Mouse (Mus musculus) right cerebral cortex, postnatal 4 days (tissue): ENCODE results near the gene Slc22a5.
"Not testable (repeated sequence)": the region's sequence is repeated elsewhere in the genome, so short reads cannot be mapped to it uniquely, and the experiment has no call there.

Experiments
- DNase-seq: peaks from one replicate; pipeline ENCODE4 v3.0.0-alpha.2; 2022

Slc22a5 gene

DNA sequence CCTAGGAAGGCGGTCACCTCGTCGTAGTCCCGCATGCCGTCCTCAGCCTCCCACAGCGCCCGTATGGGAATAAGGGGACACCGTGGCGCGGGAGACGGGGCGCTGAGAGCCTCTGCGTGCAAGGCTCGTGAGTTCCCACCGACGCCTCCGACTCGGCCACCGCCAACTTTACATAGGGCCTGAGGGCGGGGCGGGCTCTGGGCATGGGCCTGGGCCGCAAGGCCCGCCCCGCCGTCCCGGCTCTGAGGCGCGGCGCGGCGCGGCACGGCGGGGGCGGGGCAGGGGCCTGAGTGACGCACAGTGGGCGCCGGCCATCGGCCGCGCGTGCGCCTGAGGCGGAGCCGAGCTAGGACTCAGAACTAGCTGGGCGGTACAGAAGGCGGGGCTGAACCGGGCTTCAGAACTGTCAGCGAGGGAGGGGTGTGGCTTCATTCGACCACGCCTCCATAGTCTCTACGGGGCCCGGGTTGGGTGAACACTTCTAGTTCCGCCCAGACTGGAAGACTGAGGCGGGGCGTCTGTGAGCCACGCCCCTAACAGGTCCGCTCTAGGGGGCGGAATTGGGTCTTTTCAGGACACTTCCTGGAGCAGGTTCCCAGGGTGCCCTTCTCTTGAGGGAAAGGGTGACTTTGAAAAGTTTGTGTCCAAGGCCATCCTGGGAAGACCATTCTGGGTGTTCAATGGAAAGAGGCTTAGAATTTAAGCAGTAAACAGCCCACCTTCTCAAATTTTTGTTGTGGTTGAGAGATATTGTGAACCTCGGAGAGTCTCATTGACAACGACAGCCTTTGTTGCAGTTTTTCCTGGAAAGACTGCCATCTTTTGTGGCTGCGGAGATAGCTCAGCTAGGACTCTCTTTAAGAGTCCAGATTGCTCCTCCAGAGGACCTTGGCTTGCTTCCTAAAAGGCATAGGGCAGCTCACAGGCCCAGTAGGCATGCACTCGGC is at the start of gene Slc22a5:
Slc22a5 (minus strand) TSS at position 156 of the 947 bp plus-strand sequence.
- DNase-seq: peak; percentile 96

DNA sequence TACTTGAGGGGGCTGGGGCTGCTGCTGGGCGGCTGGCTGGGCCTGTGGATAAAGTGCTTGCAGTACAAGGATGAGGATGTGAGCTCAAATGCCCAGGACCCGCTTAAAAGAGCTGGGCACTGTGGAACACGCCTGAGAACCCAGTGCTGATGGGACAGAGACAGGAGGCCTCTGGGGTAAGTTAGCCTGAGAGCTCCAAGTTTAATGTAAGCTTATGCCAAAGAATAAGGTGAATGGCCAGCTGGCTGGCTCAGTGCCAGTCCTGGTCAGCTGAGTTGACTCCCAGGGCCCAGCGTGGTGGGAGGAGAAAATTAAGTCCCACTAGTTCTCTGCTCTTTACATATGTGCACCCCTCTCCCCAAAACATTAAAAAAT is 40.5 kb upstream of the Slc22a5 start:
- not testable (repeated sequence) for DNase-seq

DNA sequence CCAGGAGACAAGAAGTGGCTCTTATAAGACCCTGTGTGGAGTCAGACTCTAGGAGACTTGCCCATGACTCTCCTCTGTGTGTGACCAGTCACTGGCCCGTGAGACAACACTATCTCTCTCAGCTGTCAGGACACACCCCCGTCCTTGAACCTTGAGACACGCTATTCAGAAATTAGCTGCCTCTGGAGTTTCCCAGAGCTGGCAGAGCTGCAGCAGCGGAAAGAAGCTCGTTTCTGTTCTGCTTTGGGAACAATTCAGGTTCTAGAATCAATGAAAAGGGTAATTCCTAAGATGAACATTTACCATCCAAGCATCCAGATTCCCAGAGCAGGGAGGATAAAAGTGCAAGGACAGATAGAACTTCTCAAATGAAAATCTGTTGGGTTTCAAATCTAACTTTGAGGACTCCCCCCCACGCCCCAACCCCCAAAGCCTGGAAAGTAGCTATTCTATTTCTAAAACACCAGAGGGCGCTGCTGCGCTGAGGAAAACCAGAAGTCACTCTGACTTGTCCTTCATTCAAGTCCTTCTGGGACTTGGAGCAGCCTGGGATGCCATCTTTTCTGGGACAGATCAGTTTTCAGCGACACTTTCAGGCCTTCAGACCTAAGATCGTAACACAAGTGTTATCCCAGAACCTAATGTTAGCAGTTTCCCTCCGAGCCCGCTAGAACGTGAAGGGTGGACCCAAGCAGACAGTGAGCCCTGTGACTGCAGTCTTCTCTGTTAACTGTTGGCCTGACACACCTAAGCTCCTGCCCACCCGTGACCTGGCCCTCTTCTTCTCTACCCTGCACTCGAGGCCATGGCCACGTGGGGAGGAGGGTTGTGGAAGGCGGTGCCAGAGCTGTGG is 39.9 kb upstream of the Slc22a5 start:
- peak; percentile 60 for DNase-seq

DNA sequence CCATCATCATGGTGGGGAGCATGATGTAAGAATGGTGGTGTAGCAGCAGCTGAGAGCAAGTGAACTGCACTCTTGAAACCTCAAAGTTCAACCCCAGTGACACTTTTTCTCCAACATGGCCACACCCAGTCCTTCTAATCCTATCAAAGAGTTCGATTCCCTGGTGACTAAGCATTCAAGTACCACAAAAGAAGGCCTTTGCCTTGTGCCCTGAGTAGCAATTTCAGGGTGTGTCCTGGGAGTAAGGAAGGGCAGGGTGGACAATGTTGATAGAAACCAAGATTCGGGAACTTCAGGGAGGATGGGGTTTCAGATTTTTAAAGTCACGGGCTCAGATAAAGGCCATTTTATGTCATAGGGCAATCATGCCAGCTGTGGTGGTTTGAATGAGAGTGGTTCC is 38.3 kb upstream of the Slc22a5 start:
- no peak for DNase-seq

DNA sequence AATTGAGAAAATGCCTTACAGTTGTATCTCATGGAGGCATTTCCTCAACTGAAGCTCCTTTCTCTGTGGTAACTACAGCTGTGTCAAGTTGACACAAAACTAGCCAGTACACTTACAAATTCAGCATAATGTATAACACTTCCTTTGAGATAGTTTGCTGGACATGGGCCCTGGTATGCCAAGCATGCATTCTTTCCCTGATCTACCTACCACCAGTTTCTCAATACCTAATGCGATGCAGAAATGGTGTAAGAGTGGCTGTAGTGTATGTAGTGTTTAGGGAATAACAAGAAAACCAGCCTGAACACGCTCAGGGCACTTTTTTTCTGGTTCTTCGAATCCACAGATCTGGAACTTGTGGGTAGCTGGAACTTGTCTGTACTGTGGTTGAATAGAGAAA is 37.1 kb upstream of the Slc22a5 start:
- no peak for DNase-seq

DNA sequence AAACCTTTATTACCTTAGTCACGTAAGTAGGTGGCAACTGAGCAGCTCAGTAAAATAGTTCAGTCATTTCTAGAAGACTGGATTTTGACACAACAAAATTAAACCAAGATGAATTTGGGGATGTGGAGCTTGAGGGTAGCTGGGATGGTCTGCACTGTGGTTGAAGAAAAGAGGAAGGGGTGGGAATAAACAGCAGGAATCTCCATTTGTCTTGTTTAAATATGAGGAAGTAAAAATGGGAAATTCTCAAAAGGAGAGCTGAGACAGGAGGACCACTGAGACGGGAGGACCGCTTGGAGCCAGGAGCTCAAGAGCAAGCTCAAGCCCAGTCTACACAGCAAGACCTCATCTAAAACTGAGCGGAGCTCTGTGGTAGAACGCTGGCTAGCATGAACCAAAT is 34.8 kb upstream of the Slc22a5 start:
- no peak for DNase-seq

DNA sequence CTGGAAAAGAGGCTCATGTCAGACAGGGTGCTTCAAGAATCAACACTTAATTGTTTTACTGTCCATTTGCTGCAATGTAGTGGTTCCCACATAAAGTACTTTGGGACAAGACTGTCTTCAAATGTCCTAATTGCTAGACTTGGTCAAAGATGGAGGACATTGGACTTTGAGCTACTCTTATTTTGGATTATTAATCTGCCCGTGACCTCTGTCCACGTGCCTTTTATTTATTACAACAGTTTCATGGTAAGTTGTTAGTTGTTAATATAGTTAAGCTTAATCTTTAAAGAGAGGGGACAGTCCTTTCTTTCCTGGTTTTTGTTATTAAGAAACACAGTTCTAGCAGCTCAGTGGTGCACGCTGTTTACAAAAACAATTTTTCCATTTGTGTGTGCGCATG is 27.4 kb upstream of the Slc22a5 start:
- no peak for DNase-seq

DNA sequence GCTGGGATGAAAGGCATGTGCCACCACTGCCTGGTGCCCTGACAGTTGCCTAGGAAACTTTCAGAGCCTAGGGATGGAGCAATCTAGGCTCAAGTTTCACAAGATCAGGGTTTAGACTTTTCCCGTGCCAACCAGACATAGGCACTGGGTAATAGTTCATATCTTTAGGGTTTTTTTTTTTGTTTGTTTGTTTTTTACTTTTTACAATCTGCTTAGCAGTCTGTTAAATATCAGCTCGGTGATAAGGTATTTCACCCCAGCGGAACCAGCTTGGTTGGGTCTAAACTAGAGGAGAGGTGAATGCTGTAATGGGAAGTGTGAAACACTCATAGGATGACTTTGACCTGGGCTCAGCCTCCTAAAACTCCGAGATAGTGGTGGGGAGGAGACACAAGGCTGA is 19.6 kb upstream of the Slc22a5 start:
- no peak for DNase-seq

DNA sequence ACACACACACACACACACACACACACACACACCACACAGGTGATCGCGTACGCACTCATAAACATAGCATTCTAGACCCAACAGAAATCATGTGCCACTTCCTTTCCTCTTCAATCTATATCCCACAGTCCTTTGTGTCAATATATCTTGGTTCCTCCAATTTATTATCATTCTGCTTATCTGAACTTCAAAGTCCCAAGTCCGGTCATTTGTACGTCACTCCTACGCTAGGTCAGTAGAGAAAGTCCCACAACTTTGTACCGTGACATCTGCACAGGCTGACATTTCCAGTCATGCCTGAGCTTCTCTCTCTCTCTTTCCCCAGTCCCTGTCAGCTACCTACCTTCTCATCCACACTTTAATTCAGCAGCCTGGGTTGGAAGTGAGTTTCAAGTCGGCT is 17.2 kb upstream of the Slc22a5 start:
- no peak for DNase-seq

DNA sequence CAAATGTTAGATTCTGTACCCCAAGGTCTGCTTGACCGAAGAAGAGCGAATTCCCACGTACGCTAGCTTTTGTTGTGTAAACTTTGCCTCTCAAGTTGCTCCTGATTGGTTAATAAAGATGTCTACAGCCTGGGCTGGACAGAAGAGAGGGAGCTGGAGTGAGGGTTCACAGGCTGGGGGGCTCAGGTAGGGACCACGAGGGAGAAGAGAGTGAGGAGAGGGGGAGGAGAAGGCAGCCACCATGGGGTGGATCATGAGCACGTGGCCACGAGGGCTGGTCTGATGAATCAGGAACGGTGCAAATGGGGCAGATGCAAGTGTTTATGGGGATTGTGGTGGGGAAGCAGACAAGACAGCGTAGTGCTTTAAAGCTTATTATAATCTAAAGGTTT is 13.1 kb upstream of the Slc22a5 start:
- DNase-seq: no peak

DNA sequence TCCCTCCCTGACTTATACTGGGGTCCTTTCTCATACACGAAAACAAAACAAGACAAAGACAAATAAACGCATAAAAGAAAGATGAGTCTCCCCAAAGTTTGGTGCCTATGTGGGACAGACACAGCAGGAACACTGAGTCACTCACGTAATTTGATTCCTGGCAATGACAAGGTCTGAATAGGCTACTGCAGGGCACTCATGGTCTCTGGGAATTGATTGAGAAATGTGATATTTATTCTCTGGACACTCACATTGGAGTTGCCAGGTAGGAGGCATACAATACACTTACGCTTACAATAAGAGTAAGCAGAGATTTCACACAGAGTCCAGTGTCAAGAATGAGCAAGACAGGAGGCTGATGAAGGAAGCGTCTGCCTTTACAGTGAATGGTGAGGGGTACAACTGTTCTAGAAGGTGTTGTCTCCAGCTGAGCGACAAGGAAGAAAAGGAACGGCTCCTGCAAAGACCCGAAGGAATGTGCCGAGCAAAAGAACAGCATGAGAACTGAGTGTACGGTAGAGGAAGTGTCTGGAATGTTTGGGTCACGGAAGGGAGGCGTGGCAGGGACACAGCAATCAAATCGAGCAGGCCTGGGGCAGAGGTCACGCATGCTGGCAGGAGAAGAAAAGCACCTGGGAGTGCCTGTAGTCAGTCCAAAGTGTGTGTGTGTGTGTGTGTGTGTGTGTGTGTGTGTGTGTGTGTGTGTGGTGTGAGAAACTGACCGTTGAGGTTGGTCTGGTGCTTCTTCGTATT is 12.5 kb upstream of the Slc22a5 start:
- no peak for DNase-seq

DNA sequence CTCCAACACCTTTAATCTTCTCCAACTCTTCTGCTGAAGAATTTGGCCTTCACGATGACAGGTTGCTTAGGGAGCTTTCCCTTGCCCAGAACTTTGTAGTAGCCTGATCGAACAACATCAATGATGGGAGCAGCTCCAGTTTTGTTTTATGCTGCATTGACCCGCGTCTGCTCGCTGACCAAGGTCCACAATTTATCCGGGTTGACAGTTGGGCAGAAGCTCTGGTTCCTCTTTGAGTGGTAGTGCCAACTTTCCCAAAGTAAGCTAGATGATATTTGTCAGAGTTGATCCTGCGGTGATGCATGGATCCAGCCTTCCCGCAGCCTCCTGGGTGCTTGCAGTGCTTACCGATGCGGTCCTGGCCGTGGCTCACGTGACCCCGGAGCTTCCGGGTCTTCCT is 11.3 kb upstream of the Slc22a5 start:
- no peak for DNase-seq

DNA sequence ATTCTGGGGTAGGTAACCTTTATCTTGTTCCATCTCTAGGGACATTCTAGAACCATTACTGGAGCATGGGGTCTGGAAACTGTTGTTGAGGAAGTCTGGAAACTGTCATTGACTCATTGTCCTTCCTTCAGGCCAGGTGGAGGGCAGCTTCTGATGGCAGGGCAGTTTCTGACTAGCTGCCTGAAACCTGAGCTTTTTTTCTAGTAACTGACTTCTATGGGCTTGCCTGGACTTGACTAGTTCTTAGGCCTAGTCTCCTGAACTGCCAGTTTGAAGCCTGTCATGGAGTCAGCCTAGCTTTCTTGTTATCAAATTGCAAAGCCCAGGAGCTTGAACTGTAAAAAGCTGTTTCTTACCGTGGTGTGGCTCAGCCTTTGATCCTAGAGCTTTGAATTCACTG is 9.5 kb upstream of the Slc22a5 start:
- no peak for DNase-seq

DNA sequence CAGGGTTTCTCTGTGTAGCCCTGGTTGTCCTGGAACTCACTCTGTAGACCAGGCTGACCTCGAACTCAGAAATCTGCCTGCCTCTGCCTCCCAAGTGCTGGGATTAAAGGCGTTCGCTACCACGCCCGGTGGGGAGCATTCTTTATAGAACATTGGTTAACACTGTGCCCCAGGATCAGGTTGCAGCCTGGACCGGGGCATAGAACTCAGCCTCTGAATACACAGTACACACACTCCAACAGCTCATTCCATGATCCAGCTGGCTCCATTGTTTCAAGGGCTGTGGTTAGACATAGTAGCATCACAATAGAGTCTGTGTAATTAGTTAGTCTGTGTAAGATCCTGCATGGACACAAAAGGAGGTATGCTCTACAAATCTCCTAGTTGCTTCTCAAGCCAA is 8.5 kb upstream of the Slc22a5 start:
- no peak for DNase-seq

DNA sequence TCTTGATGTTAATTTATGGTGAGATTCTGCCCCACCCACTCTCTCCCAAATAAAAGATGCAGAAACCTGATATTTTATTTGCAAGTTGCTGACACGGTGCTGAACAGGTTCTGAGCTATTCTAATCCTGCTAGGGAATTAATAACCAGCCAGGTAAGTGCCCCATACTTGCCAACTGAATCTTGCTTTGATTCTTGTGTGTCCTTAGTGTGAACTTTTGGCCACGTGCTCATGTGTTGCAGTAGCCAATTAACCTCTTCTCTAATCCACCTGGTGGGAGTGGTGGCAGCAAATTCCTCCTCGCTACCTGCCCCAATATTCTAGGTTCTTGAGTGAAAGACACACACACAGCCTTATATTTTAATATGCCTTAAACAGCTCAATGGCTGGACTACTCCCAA is 7.5 kb upstream of the Slc22a5 start:
- DNase-seq: no peak

DNA sequence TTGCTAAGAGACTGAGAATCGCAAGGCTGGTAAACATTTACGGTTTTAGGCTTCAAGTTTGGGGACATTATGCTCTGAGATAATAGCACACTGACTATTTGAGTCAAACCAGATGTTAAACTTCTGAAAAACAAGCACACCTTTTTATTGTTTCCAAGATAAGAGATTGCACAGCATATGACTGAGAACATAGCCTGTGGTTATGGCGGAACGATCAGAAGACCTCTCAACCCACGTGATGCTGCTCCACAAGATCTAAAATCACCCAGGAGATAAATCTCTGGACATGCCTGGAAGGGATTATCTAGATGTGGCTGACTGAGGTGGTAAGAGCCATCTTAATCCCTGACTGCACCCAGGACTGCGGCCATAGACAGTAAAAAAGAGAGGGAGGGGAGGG is 5.5 kb upstream of the Slc22a5 start:
- DNase-seq: no peak

DNA sequence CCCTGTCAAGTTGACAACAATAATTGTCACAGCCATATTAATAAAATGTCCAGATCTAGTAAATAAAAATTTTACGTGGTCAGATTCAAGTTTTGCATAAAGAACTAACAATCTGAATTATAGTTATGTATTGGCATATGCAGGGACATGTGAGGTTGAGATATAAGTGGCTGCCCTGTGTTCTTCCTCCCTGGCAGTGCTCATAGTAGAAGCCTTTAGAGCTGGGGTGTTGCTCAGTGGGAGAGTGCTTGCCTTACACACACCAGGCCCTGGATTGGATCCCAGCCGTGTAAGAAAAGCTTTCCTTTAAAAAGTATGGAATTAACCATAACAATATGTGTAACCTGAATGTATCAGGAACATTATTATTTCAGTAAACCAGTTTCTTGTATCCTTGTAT is 2.0 kb upstream of the Slc22a5 start:
- no peak for DNase-seq

DNA sequence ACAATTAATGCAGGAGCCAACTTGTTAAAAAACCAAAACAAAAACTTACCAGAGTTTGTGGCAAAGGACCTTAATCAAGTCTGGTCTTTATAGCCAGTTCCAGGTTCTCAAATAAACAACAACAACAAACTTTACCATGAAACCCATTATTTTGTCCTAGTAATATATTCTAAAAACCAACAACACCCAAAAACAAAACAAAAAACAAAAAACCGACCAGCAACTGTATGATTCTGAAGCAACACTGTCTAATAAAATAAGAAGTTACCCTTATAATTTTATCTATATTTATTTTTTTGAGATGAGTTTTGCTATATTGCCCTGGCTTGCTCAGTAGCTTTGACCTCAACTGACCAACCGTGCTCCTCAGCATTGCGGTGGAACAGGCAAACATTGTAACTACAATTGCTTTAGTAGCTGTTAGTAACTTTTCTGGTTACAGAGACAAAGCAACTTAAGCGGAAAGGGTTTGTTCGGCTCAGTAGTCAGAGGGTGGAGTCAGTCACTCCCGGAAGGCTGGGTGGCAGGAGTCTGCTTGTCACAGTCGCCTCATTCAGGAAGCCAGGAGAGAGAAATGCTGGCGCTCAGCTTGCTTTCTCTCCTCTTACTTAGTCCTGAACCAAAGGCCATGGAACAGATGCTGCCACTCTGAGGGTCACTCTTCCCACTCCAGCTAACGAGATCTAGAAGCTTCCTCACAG is 1.4 kb upstream of the Slc22a5 start:
- no peak for DNase-seq

DNA sequence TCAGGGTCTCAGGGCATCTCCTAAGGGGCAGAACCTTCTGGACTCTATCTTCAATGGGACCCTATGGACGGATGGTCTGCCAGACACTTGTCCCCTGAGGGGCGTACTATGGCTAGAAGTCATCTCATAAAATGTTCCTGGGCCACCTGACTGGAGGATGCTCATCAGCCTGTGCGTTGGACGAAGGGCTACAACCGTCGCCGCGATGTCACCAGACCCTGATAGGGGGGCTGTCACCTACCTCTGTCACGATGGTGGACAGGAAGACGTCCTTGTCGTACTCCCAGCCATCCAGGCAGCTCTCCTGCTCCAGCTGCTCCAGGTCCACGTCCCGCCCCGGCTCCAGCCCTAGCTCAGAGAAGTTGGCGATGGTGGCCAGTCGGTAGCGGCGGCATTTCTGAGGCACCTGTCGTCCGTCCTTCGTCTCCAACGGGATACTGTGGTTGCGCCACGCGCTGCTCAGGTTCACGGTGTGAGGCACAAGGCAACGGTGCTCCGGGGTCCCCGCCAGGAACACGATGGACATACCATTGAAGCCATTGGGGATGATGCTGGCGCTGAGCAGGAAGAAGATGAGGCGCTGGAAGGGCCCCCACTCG is 455 bp downstream of the Slc22a5 start:
- DNase-seq: no peak

DNA sequence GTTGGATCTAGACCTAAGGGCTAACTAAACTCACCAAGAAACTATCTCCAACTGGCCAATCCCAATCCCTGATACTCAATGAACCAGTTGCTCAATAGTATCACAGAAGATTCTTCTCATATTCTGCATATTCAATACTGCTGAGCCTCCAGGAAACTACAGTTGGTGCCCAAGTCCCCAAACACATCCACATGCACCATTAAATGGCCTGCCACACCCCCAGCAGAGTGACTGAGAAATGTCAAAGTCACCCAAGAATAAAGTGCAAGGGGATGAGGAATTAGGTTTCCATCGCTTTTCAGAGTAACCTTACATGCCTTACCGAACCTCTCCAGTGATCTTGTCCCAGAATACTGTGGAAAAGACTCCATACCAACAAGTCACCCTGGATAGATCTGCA is 1.2 kb downstream of the Slc22a5 start:
- no peak for DNase-seq

DNA sequence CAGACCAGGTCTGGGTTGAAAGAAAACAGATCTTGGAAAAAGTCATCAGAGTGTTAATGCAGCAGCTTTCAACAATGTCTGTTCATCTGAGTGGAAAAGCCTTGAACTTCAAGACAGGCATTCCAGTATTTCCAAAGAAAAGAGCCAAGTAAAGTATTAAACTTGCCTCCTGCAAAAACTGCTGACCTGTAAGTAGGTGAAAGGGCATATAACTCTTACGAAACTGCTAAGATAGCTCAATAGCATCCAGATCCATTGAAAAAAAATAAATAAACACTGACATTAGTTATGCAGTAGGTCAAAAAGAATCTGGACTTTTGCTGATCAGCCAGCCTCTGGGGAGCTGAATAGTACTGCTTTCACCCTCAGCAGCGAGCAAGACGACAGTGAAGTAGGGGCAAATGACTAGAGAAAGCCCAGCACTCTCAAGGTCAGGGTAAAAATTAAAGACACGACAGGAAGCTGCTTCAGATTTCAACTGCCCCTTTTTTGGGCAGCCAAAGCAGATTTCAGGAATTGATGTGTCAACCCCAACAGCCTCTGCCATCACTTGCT is 2.3 kb downstream of the Slc22a5 start:
- no peak for DNase-seq

DNA sequence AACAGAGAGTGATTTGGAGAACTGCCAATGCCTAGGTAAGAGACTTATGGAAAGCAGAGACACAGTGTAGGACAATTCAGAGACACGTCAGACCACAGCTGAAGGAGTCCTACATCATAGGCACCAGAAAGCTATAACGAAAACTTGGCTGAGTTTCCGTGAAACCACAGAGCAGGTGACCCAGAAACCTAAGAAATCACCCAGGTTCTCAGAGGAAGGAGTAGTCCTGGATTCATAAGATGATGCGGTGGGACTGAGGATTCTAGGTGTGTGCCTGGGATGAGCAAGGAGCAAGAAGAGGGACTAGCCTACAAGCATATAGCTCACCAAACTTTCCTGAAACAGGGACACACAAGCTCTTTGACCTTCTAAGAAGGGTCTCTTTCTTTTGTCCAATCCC is 3.2 kb downstream of the Slc22a5 start:
- DNase-seq: no peak
